Mouse (Mus musculus) heart, adult 9 months (tissue): ENCODE measurements around the gene Adipoq.

ENCODE experiments used
- DNase-seq, 2 experiments: peaks; one replicate each; pipeline ENCODE4 v3.0.0; 2022; ENCODE audit warnings: low spot score in 2 of 2

The Adipoq gene

DNA sequence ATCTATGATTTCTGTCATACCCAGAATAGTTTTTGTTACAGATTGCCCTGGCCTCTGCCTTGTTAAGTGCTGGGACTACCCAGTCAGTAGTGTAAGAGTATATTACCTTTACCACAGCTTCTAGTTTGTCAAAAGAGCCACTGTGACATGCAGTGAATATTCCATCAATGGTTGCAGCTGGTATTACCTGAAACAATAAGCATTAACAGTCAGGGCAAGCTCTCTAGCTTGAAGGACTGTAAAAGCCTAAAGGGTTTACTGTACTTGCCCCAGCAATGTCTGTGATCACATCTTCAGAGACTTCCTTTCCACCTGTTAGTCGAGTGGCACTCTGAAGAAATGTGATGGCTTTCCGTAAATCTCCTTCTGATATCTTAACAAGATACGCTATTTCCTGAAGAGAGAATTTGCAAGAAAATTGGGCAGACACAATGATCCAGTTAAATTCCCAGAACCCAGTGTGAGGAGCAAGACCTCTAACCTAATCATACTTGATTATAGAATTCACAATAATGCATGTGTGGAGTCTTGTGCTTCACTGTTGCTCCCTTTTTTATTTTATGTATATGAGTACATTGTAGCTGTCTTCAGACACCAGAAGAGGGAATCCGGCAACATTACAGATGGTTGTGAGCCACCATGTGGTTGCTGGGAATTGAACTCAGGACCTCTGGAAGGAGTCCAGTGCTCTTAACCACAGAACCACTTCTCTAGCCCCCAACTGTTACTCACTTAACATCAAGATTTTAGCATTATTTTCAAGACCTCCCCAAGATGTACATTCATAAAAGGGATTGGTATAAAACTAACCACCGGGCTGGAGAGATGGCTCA, 31.8 kb upstream of the Adipoq start:
- DNase-seq, result no peak

DNA sequence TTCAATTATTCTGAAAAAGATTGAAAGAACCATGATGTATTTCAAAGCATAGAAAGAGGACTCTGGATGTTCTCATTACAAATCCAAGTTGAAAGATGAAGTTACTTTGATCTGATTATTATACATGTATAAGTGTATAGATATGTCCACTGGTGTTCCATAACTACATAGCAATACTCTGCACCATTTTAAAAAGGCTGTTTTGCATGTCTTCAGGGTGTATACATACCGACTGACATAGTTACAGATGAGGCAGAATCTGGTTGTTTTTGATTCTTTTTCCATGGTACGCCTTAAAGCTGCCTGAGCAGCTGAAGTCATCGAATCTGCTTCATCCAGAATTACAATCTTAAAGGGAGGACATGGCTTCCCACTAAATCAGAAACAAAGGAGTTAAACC, 30.9 kb upstream of the Adipoq start:
- no peak for DNase-seq

DNA sequence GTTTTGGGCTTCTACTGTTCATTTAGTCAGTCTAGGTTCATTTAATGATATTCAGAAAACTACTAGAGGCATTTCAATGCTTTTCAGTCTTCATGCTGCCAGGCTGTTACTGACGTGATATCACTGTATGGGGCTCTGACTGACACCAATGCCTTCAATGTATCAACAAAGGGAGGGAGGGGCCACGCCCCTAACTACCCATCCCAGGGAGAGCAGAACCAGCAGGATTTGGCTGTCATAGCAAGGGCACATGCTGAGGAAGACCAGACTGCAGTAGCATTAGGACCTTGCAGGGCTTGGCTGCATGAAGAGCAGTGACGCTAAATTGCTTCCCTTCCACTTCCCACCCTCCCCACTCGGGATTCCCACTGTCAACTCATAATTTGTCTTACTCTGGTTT, 29.2 kb upstream of the Adipoq start:
- no peak for DNase-seq

DNA sequence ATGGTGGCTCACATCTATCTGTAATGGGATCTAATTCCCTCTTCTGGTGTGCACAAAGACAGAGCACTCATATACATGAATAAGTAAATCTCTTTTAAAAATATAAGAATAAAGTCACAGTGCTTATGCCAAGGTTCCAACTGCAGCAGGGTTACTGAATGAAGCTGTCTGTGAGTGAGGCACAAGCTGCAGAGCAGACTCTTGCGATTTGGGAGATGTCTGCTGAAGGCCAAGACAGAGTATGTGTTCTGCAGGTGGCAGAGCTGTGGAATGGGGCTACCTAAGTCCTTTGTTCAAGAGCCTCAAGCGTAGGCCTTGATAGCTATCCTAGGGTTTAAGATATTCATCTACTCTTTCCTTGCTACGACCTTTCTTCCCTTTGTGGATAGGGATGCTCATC, 23.9 kb upstream of the Adipoq start:
- DNase-seq, result no peak

DNA sequence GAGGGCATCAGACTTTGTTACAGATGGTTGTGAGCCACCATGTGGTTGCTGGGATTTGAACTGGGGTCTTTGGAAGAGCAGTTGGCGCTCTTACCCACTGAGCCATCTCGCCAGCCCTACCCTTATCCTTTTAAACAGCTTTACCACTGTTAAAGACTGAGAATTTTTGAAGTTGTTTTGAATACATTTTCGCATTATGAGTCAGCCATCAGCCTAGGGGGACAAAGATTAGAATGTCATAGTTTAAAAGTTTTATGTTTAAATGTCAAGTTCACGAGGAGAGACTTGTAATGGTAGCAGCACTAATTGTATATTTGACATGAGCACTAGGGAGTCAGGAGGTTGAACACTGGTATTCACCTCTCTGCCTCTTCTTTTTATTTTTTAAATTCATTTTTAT, 23.2 kb upstream of the Adipoq start:
- DNase-seq, result no peak

DNA sequence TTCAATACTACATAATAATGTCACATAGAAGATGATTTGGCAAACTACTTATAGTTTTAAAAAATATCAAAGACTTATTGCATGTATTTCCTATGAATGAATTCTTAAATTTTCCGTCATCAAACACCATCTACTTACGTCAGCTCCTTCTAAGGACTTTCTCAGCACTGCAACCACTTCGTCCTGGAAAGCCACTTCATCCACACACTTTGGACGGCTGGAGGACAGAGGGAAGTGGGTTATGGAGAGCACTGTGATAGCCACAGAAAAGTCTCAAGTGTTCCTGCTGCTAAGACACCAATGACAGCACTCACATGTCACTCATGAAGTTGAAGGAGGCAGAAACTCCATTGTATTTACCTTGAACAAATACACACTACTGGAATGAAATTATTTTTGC, 21.9 kb upstream of the Adipoq start:
- DNase-seq, result no peak

DNA sequence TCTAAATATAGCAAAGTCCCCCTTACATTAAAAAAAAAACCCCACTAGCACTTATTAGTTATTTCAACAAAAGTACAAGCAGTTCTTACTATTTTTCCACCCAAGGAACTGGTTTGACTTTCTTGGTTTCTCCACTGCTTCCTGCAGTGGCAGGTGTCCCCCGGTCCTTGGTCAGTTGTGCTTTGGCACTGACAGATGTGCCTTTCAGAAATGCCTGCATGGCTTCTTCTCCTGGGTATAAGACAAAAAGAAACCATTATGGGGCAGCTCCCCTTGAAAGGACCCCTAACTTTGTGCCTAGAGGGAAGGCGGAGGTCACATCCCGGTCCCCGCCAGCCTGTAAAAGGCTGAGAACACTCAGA, 19.0 kb upstream of the Adipoq start:
- no peak for DNase-seq

DNA sequence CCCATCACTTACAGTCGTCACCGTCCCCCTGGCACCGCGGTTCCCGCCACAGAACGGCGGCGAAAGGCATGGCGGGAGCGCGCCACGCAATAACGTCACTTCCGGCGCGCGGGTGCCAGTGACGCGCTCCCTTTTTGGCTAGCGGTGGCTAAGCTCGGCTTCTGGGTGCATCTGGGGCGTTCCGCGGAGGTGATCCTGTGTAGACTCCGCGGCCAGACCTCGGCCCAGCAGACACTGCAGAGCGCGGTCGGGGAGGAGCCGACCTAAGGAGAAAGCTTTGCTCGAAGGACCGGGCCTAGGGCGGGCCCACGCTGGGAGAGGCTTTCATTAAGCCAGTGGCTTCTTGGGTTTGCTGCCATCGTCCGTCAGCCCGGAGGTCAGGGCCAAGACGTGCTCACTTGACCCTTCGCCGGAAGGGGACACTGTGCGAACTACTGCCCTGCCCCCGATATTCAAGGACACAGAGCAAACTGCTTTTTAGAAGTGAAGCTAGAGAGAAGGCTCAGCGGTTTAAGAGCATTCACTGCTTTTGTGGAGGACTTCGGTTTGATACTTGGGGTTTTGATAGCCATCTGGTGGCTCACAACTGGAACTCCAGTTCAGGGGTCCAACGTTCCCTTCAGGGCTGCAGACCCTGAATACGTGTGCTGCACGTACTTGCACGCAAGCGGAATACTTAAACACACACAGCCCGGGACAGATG, 18.5 kb upstream of the Adipoq start, which contains the start of gene Rfc4:
Gene Rfc4 (minus strand): TSS at position 65 of the 703 bp plus-strand sequence.
- DNase-seq, result peak; percentile 91 to 92

DNA sequence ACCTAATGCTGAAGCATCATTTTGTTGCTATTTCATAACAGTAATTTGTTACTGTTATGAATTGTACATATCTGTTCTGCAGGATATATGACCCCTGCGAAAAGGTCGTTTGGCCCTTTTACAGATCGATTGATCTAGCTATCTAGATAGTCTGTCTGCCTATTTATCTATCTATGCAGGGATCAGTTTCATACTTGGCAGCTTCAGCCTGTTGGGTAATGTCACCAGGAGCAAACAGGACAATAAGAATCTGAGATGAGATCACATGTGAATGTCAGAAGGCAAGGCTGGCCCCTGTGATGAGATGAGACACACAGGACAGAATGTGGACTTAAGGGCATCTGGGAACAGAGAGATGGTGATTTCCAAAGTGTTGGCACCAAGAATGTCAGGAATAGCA, 16.0 kb upstream of the Adipoq start:
- no peak for DNase-seq

DNA sequence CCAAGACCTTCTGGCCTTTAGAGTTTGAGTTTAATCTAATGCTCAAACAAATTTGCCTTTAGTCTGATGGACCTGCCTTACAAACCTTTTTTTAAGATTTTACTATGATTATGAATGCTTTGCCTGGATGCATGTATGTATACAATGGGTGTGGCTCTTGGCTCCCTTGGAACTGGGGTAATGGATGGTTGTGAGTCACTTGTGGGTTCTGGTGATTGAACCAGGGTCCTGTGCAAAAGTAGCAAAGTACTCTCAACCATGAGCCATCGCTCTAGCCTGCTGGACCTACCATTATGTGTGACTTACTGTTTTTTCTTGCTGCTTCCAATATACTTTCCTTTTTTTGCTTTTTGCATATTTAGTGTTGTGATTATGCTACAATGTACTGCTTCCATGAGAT, 14.0 kb upstream of the Adipoq start:
- no peak for DNase-seq

DNA sequence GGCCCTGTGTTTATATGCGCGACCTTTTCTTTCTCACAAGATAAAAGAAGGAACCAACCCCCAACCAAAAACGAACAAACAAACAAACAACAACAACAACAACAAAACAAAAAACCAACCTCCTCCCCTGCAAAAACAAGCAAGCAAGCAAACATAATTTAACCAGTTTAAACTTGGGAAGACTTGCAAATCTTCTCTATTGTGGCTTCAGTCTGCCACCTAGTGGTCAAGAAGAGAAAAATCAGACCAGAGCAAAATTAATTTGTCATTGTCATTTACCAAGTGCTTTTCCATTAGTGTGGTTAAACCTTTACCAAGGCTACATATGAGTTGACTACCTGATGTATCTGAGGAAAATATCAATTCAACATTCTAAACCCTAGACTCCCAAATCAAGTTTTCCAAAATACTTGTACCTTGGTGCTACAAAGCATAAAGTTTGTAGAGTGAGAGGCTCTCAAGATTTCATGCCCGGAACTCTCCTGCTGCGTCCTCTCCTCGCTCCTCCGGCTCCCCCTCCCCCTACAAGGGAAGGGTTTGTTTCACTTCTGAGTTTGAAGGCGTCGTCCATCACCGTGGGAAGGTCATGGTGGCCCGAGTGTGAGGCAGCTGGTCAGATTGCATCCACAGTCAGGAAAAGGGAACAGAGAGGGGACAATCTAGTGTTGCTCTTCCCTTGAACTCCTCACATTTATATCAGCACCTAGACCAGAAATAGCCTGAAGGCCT, 10.8 kb upstream of the Adipoq start:
- DNase-seq, result peak in 1 of 2 experiments; percentile 7

DNA sequence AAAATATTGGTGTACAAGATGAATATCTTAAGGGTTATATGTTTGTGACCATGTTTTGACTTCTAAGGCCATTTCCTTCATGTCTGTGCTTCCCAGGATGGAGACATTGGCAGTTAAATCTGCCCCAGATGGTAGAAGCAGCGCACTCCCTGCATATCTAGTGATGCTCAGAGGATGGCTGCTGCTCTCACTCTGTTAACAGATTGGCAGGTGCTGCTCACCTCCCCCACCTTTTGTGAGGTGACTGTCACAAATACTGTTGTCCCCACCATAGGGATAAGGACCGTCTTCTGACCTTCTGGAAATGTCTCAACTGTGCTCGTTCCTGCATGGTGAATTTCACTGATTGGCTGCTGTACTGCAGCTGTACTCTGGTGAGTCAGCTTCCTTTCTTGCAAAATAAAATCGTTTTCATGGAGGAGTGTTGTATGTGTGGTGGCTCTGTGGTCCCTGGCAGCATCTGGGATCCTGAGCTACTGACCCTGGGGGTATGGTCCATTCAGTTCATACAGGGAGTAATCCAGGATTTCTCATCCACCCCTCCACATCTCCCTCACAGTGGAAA, 9.8 kb upstream of the Adipoq start:
- DNase-seq, result no peak

DNA sequence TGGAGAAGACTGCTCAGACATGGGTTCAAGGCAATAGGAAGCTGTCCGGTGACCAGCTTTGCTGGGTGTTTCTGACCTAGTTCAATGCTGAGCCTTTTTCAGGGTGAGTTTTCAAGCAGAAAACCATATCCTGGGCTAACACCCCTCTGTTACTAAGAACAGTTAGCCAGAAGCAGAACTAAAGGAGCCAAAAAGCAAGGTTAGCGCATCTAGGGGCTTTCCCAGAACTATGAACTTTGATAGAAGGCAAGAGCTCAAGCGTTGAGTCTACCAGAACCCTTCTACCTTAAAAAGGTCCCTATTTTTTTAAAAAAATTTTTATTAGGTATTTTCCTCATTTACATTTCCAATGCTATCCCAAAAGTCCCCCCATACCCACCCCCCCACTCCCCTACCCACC, 5.4 kb upstream of the Adipoq start:
- no peak for DNase-seq

DNA sequence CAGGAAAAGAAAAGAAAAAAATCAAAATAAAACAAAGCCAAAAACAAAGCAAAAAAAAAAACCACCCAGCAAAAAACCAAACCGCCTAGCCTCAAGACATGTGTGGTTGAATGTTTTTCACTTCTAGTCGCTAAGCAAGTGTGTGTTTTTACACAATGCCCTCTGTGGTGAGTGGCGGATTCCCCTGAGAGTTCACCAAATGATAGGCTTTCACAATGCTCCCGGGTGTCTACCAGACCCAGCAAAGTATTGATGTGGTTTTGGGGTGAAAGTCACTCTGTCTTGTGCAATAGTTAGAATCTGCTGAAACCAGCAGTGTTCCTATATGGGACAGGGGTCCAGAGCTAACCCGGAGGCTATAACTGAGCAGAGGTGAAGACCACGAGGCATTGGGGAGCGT, 2.0 kb upstream of the Adipoq start:
- no peak for DNase-seq

DNA sequence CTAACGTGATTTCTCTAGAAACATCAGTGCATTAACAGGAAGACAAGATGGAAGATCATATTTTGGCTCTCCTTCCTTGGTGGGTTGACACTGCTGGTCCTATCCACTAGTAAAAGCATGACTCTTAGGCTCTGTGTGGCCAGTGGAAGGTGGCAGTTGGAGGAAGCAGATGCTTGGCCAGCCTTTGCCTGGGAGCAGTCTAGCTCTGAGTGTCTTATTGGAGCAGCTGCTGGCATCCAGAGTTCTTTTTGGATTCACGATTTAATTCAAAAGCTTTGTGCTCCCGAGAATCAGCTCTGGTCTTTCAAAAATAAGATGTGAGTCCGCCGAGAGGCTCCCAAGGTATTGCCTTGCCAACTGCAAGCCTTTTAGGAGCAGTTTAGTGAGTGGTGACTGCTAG, 1.1 kb upstream of the Adipoq start:
- DNase-seq, result no peak

DNA sequence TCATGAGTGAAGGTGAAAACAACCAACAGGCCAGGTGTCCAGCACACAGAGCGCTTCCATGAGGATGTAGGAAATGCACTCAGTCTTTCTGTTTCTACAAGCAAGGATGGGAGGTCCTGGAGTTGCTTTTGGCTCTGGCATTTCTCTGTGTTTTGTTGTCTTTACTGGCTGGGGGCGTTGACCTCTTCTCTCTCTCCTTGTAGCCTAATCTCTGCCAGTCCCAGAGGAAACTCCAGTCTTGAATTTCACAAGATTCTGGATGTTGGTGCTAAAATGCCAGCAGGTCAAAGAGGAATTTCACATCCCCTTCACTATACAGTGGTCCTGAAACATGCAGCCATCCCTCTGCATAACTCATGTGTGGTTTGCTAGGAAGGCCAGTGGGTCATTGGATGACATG, 2.6 kb downstream of the Adipoq start:
- no peak for DNase-seq

DNA sequence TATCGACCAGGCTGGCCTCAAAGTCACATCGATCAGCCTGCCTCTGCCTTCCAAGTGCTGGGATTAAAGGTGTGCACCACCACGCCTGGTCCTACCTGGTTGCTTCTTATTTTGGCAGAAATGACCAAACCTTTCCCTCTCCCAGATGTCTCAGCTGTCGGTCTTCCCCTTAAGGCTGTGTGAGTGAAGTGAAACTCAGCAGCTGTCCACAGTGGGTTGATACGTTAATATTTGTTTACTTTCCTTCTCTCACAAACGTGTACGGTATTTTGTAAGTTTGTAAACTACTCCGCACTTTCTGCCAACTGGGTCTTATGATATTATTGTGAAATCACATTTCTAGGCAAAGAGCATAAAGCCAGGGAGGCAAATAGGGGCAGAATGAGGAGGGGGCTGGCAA, 3.1 kb downstream of the Adipoq start:
- DNase-seq, result no peak

DNA sequence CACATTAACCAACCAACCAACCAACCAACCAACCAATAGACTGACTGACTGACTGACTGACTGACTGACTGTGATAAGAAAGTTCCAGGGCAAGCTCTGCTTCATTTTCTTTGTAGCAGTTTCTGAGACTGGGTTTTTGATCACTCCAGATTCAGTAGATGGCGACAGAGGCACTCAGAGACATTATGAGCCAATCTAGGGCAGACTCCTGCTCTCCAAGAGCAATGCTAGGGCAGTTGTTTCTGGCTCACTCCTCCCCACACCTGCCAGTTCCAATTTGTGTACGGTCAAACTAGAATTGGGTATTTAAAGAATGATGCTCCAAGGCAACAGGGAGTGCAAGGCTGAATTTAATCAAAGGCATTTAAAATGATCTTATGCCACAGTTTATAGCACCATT, 5.1 kb downstream of the Adipoq start:
- peak; percentile 26 to 46 for DNase-seq

DNA sequence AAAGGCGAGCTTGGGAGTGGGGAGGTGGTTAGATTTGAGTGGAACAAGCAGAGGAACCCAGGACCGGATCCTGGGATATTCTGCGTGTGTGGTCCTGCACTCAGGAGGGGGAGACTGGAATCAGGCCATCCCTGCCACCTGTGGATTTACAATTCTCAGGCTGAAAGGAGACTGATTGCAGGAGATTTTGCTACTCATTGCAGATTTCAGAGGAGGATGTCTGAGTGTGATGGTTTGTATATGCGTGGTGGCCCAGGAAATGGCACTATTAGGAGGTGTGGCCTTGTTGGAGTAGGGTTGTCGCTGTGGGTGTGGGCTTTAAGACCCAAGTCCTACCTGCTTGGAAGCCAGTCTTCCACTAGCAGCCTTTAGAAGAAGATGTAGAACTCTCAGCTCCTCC, 7.9 kb downstream of the Adipoq start:
- no peak for DNase-seq

DNA sequence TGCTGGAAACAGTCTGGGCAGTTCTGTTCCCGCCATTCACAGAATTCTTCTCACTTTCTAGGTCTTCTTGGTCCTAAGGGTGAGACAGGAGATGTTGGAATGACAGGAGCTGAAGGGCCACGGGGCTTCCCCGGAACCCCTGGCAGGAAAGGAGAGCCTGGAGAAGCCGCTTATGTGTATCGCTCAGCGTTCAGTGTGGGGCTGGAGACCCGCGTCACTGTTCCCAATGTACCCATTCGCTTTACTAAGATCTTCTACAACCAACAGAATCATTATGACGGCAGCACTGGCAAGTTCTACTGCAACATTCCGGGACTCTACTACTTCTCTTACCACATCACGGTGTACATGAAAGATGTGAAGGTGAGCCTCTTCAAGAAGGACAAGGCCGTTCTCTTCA, 10.7 kb downstream of the Adipoq start:
- no peak for DNase-seq

DNA sequence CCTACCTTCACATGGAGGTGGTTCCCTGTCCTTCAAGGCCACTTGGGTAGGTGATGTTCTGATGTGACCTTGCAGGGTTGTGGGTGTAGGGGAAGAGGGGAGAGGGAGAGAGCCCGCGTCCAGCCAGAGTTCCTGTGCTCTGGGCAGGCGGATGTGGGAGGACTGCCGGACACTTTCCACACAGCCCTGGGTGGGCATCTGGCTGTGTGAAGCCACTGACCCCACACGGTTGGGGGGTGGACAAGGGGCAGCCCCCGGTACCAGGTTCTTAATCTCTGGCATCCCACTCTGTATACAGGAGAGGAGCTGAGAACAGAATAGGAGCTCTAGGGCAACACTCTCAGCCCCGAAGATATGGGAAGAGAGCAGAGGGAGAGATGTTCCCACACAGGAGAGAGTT, 12.0 kb downstream of the Adipoq start:
- no peak for DNase-seq

DNA sequence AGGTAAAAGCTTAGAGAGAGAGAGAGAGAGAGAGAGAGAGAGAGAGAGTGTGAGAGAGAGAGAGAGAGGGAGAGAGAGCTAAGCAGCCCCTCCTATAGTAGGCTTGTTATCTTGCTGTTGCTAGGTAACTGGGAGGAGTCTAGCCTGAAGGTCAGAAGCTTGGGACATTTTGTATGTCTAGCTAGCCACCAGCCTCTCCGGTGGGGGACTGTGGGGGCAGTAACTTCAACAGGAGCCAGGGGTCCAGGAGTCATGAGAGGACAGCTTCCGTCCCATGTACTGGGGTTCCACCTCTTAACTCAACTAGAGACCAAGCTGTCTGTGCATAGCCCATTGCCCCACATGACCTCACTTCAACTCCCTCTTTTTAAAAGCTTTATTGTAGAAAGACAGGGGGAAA, 12.6 kb downstream of the Adipoq start:
- no peak for DNase-seq

DNA sequence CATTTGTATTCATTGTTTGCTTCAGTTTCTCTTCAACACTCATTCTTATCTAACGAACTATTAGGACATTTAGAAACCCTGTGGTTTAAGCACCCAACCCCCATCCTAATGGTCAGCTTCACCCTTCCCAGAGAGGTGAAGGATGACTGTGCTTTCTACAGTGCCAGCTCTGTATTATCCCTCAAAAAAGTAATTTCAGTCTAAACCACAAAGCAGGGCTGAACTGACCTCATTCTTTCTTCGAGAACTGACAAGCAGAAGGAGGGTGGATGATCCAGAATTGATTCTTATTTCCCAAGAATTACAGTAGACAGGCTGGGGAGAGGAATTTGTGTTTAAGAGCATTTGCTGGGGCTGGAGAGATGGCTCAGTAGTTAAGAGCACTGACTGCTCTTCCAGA, 13.4 kb downstream of the Adipoq start:
- no peak for DNase-seq
